13 mouse cellular contexts compared by ENCODE assay signal in genomic region chr15:99008801-99009241, GRCm38 (mm10). TPM values are rescaled to one million over a fixed set of nuclear protein-coding genes. Genes with fewer than 3 reads are reported as not detected.
DNase-seq lines count a peak whose midpoint lies in the region; ATAC-seq and TF ChIP-seq lines count a peak whose summit lies in the region.
"Had no signal": no experiment of that assay in that cellular context is flagged by ENCODE, and none has a peak within 500 bp of the region (broad histone marks: within the 10 kb centered on the region; RNA-seq: fewer than 3 reads in every experiment).

No protein-coding gene starts in this region.

- no peak for TF ChIP-seq POLR2A in kidney, adult 2 months (IDR thresholded peaks at IDR 0.05; ENCODE audit: low read depth, low read length)

- DNase-seq in kidney, adult 2 months: peak; percentile 35
- no peak for DNase-seq in kidney, postnatal 25 days
- DNase-seq in heart, postnatal 0 days (ENCODE audit: low spot score): peak; percentile 57
- peak; percentile 52 to 69 for DNase-seq in natural killer cell, adult 2 months (ENCODE audit: low spot score in 2 of 2)
- no peak for DNase-seq in frontal cortex, adult 2 months (ENCODE audit: extremely low spot score in 1 of 2, low spot score in 1 of 2)
- DNase-seq in gastrocnemius, postnatal 25 days: no peak
- no peak for DNase-seq in c-Kit-positive CD71-positive TER-119-positive erythroid progenitor cells, embryonic 14.5 days (ENCODE audit: low spot score)
- DNase-seq: cerebellum, adult 18-20 months had no signal

- 38% methylated on average over 6 of the region's 6 CpGs for WGBS in kidney, adult 2 months
- 17% methylated on average over 6 of the region's 6 CpGs for WGBS in heart, postnatal 0 days

- no peak for TF ChIP-seq EP300 in heart, postnatal 0 days (IDR thresholded peaks at IDR 0.05; ENCODE audit: low read depth)

- ATAC-seq in CD4-positive, CD25-positive, alpha-beta regulatory T cell, adult 4 months: peak; percentile 100
- ATAC-seq in heart, postnatal 0 days (ENCODE audit: insufficient read depth, low read depth): peak; percentile 59; the same call in 1 of the 2 replicates
- ATAC-seq: Patski had no signal

- no peak overlapping the region for H3K4me2 ChIP-seq in heart, postnatal 0 days (ENCODE audit: low read depth, low read length)

- no peaks in the 10 kb centered on the region for H3K27me3 ChIP-seq in kidney, adult 2 months (replicated peaks; ENCODE audit: control insufficient read depth, insufficient read depth, low read length)
- H3K27me3 ChIP-seq in heart, postnatal 0 days (ENCODE audit: control insufficient read depth, insufficient read depth, low read length): no peaks in the 10 kb centered on the region
- H3K27me3 ChIP-seq: Patski had no signal

- no peak overlapping the region for H3K9ac ChIP-seq in heart, postnatal 0 days (replicated peaks; ENCODE audit: low read depth, low read length)

- H3K27ac ChIP-seq in kidney, adult 2 months (ENCODE audit: insufficient read depth, low read depth, low read length): peak overlapping the region; percentile 73
- H3K27ac ChIP-seq in heart, postnatal 0 days (ENCODE audit: low read depth): peak overlapping the region; percentile 70

- 0 out of 2 replicates have a peak, but pooled peaks cover 3% of the 10 kb centered on the region for H3K4me1 ChIP-seq in kidney, adult 2 months (ENCODE audit: control insufficient read depth, insufficient read depth, low read length)
- H3K4me1 ChIP-seq in heart, postnatal 0 days (ENCODE audit: control insufficient read depth, insufficient read depth): peaks cover 10% of the 10 kb centered on the region; the same call in 1 of the 2 replicates

- TF ChIP-seq CTCF in kidney, adult 2 months (conservative IDR thresholded peaks at IDR 0.05; ENCODE audit: insufficient read depth, insufficient read length, low read depth, low read length): no peak
- TF ChIP-seq CTCF in heart, postnatal 0 days (IDR thresholded peaks at IDR 0.05; ENCODE audit: low read depth): no peak

- H3K9me3 ChIP-seq in heart, postnatal 0 days (replicated peaks; ENCODE audit: control insufficient read depth, low read length): peaks cover 2% of the 10 kb centered on the region; the same call in 1 of the 2 replicates

- no peak overlapping the region for H3K4me3 ChIP-seq in kidney, adult 2 months (ENCODE audit: insufficient read depth, low read depth, low read length)
- no peak overlapping the region for H3K4me3 ChIP-seq in heart, postnatal 0 days (ENCODE audit: low read depth, low read length)
- H3K4me3 ChIP-seq: erythroblast, embryonic 14.5 days had no signal

- H3K36me3 ChIP-seq in kidney, adult 2 months (ENCODE audit: control insufficient read depth, insufficient read depth, low read length): no peaks in the 10 kb centered on the region
- no peaks in the 10 kb centered on the region for H3K36me3 ChIP-seq in heart, postnatal 0 days (replicated peaks; ENCODE audit: control insufficient read depth, insufficient read depth, low read length)

RNA-seq across cellular contexts. Expression of gene Tuba1c, which starts 20.9 kb away (rescaled TPM):
- 128 and 146 TPM in 2 replicates for polyA plus RNA-seq in kidney, adult 2 months (2012; rRNA removed)
- 100 to 1,000 TPM in 1 of 2 experiments, 10 to 100 TPM in 1; 74.6 to 131 TPM for polyA plus RNA-seq in CD4-positive, CD25-positive, alpha-beta regulatory T cell, adult 4 months (2017; shearing (Covaris generic))
- total RNA-seq in heart, postnatal 0 days (2014; rRNA removed; ENCODE audit: low replicate concordance): 309 and 399 TPM in 2 replicates
- 73.8 and 97.1 TPM in 2 replicates for polyA plus RNA-seq in heart, postnatal 0 days (2015; fragmentation: Nextera tagmentation; extraction: Ambion mirVana)
- 5.8 and 10.6 TPM in 2 replicates for polyA plus RNA-seq in frontal cortex, adult 2 months (2012; rRNA removed)
- 10 to 100 TPM in 1 of 2 experiments, 1 to 10 TPM in 1; 7.1 to 10.7 TPM for total RNA-seq in gastrocnemius, postnatal 25 days (2021)

RNA-seq across cellular contexts. Expression of gene Prph, which starts 46.2 kb away (rescaled TPM):
- polyA plus RNA-seq in kidney, adult 2 months (2012; rRNA removed): 1.7 and 3.2 TPM in 2 replicates
- polyA plus RNA-seq in CD4-positive, CD25-positive, alpha-beta regulatory T cell, adult 4 months (2017; shearing (Covaris generic)): not detected
- 2.0 TPM in 1 of 2 replicates, not detected in the other for total RNA-seq in heart, postnatal 0 days (2014; rRNA removed; ENCODE audit: low replicate concordance)
- polyA plus RNA-seq in heart, postnatal 0 days (2015; fragmentation: Nextera tagmentation; extraction: Ambion mirVana): 0.07 and 0.84 TPM in 2 replicates
- 0.69 and 0.90 TPM in 2 replicates for polyA plus RNA-seq in frontal cortex, adult 2 months (2012; rRNA removed)
- total RNA-seq in gastrocnemius, postnatal 25 days (2021): 1 to 10 TPM in 1 of 2 experiments, under 1 TPM in 1; 0.75 to 1.4 TPM
- polyA plus RNA-seq: erythroblast, embryonic 14.5 days had no signal

RNA-seq across cellular contexts. Expression of gene Tuba1a, which starts 55.3 kb away (rescaled TPM):
- 121 and 131 TPM in 2 replicates for polyA plus RNA-seq in kidney, adult 2 months (2012; rRNA removed)
- 100 to 1,000 TPM; 212 to 259 TPM for polyA plus RNA-seq in CD4-positive, CD25-positive, alpha-beta regulatory T cell, adult 4 months (2017; shearing (Covaris generic))
- total RNA-seq in heart, postnatal 0 days (2014; rRNA removed; ENCODE audit: low replicate concordance): 1,016 and 1,136 TPM in 2 replicates
- polyA plus RNA-seq in heart, postnatal 0 days (2015; fragmentation: Nextera tagmentation; extraction: Ambion mirVana): 404 and 408 TPM in 2 replicates
- polyA plus RNA-seq in frontal cortex, adult 2 months (2012; rRNA removed): 1,817 and 1,854 TPM in 2 replicates
- total RNA-seq in gastrocnemius, postnatal 25 days (2021): 10 to 100 TPM; 43.5 to 52.6 TPM

RNA-seq across cellular contexts. Expression of gene Gm49450, which starts 55.5 kb away (rescaled TPM):
- polyA plus RNA-seq in kidney, adult 2 months (2012; rRNA removed): 12.0 TPM in 1 of 2 replicates, not detected in the other
- not detected for polyA plus RNA-seq in CD4-positive, CD25-positive, alpha-beta regulatory T cell, adult 4 months (2017; shearing (Covaris generic))
- total RNA-seq in heart, postnatal 0 days (2014; rRNA removed; ENCODE audit: low replicate concordance): 78.3 and 158 TPM in 2 replicates
- not detected in 2 replicates for polyA plus RNA-seq in heart, postnatal 0 days (2015; fragmentation: Nextera tagmentation; extraction: Ambion mirVana)
- 0.17 and 3.5 TPM in 2 replicates for polyA plus RNA-seq in frontal cortex, adult 2 months (2012; rRNA removed)
- not detected for total RNA-seq in gastrocnemius, postnatal 25 days (2021)
- total RNA-seq: heart, adult 18-20 months; layer of hippocampus, postnatal 10 days had no signal
- polyA plus RNA-seq: erythroblast, embryonic 14.5 days; Patski had no signal

Comparison
In these comparisons a context has a peak if more than half of its experiments do, and no peak if none do; other contexts are left out.
1. DNase-seq: peak in kidney, adult 2 months (single experiment), heart, postnatal 0 days (single experiment) and natural killer cell, adult 2 months (2 of 2); none in kidney, postnatal 25 days (0 of 2), frontal cortex, adult 2 months (0 of 2), gastrocnemius, postnatal 25 days (single experiment) and c-Kit-positive CD71-positive TER-119-positive erythroid progenitor cells, embryonic 14.5 days (single experiment).